Mouse (Mus musculus): ENCODE data around the gene Mt1. TPM values are rescaled to one million over a fixed set of nuclear protein-coding genes. Genes with fewer than 3 reads are reported as not detected.

Gene Mt1
- polyA plus RNA-seq, 1 experiment: 867 TPM

DNA sequence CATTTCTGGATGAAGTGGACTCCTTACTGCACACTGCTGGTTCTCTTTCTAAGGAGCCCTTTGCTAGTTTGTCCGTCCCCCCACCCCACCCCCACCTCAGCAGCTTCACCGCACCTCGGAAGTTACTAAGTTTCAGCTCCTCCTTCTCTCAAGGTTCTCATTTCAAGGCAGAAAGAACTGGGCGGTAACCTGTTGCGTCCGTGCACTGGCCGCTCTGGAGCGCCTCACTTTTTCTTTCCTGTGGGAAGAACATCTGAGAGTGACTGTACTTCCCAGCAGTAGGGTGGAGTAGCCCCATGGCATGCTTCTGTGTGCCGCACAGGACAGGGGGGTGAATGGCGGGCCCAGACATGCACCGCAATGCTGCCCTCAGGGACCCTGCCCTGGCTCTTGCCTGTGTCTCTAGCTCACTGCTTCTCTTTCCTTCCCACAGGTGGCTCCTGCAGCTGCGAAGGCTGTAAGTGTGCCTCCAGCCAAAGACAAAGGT, 5.5 kb downstream of the Mt1 start:
- Histone ChIP-seq H3K9me3 (replicated peaks; ENCODE audit: control insufficient read depth, insufficient read depth, low read length, poor library complexity, severe bottlenecking) (no peaks in the 10 kb centered on the region), H3K9ac (ENCODE audit: low read depth, poor library complexity, severe bottlenecking) (peak overlapping the region; percentile 26), H3K27ac (ENCODE audit: insufficient read depth, low read length) (peak overlapping the region; percentile 67), H3K27me3 (ENCODE audit: control insufficient read depth, insufficient read depth, low read length, poor library complexity, severe bottlenecking) (no peaks in the 10 kb centered on the region), H3K4me3 (ENCODE audit: low read depth, low read length) (peak overlapping the region; percentile 26), H3K4me1 (ENCODE audit: control insufficient read depth, insufficient read depth, low read length) (peaks cover 4% of the 10 kb centered on the region), H3K36me3 (ENCODE audit: control insufficient read depth, insufficient read depth, low read length, poor library complexity, severe bottlenecking) (peaks cover 3% of the 10 kb centered on the region; the same call in 1 of the 2 replicates)
- TF ChIP-seq CTCF (IDR thresholded peaks at IDR 0.05; ENCODE audit: low read depth, low read length) (no peak), EP300 (IDR thresholded peaks at IDR 0.05; ENCODE audit: insufficient read depth, low read depth, low read length) (peak; percentile 34; the same call in 1 of the 2 replicates), POLR2A (IDR thresholded peaks at IDR 0.05; ENCODE audit: insufficient read depth, low read length) (peak; percentile 19)

DNA sequence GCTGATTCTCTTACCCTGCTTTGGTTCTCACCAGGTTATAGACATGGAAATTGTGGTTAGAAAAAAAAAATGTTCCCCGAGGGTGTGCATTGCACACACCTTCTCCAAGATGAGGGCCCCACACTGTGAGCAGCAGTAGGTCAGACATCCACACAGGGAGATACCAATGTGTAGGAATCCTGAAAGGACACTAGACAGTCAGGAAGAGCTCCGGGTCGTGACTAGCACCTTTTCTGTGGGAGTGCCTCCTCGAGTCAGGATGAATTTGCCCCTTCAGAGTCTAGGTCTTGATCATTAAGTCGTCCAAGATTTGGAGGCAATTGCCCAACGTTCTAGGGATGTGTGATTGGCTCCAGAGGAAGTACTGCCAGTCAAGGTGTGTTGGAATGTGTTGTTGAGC, 6.9 kb downstream of the Mt1 start:
- no peaks in the 10 kb centered on the region for H3K36me3 ChIP-seq (ENCODE audit: control insufficient read depth, insufficient read depth, low read length, poor library complexity, severe bottlenecking)
- no peaks in the 10 kb centered on the region for H3K9me3 ChIP-seq (replicated peaks; ENCODE audit: control insufficient read depth, insufficient read depth, low read length, poor library complexity, severe bottlenecking)
- H3K4me3 ChIP-seq (ENCODE audit: low read depth, low read length): peak overlapping the region; percentile 28
- H3K27ac ChIP-seq (ENCODE audit: insufficient read depth, low read length): peak overlapping the region; percentile 93
- H3K9ac ChIP-seq (ENCODE audit: low read depth, poor library complexity, severe bottlenecking): peak overlapping the region; percentile 11; the same call in 1 of the 2 replicates
- no peak for TF ChIP-seq POLR2A (IDR thresholded peaks at IDR 0.05; ENCODE audit: insufficient read depth, low read length)
- TF ChIP-seq EP300 (IDR thresholded peaks at IDR 0.05; ENCODE audit: insufficient read depth, low read depth, low read length): no peak
- no peak for TF ChIP-seq CTCF (IDR thresholded peaks at IDR 0.05; ENCODE audit: low read depth, low read length)
- peaks cover 6% of the 10 kb centered on the region for H3K4me1 ChIP-seq (ENCODE audit: control insufficient read depth, insufficient read depth, low read length)
- H3K27me3 ChIP-seq (ENCODE audit: control insufficient read depth, insufficient read depth, low read length, poor library complexity, severe bottlenecking): no peaks in the 10 kb centered on the region

DNA sequence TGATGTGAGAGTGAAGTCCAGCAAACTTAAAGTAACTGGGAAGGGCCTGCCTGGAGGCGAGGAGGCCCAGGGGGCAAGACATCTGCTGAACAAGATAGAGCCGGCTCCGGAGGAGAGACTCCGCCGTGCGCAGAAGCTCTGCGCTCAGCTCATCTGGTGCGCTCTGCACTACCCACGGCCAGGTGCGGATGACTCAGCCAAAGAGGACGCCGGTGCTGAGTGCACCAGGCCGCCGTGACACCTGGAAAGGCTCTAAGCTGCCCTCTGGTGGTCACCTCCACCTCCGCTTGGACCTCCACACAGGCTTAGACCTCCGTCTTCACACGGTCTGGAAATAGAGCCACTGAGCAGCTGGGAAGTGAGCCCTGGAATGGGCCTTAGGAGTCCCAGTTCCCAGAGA, 7.7 kb downstream of the Mt1 start:
- Histone ChIP-seq H3K27me3 (ENCODE audit: control insufficient read depth, insufficient read depth, low read length, poor library complexity, severe bottlenecking) (no peaks in the 10 kb centered on the region), H3K4me1 (ENCODE audit: control insufficient read depth, insufficient read depth, low read length) (peaks cover 8% of the 10 kb centered on the region), H3K9ac (ENCODE audit: low read depth, poor library complexity, severe bottlenecking) (peak overlapping the region; percentile 52), H3K27ac (ENCODE audit: insufficient read depth, low read length) (peak overlapping the region; percentile 93), H3K9me3 (replicated peaks; ENCODE audit: control insufficient read depth, insufficient read depth, low read length, poor library complexity, severe bottlenecking) (no peaks in the 10 kb centered on the region), H3K36me3 (ENCODE audit: control insufficient read depth, insufficient read depth, low read length, poor library complexity, severe bottlenecking) (no peaks in the 10 kb centered on the region), H3K4me3 (ENCODE audit: low read depth, low read length) (peak overlapping the region; percentile 28)
- TF ChIP-seq EP300 (IDR thresholded peaks at IDR 0.05; ENCODE audit: insufficient read depth, low read depth, low read length) (peak; percentile 96), POLR2A (IDR thresholded peaks at IDR 0.05; ENCODE audit: insufficient read depth, low read length) (peak; percentile 29), CTCF (IDR thresholded peaks at IDR 0.05; ENCODE audit: low read depth, low read length) (peak; percentile 84)

DNA sequence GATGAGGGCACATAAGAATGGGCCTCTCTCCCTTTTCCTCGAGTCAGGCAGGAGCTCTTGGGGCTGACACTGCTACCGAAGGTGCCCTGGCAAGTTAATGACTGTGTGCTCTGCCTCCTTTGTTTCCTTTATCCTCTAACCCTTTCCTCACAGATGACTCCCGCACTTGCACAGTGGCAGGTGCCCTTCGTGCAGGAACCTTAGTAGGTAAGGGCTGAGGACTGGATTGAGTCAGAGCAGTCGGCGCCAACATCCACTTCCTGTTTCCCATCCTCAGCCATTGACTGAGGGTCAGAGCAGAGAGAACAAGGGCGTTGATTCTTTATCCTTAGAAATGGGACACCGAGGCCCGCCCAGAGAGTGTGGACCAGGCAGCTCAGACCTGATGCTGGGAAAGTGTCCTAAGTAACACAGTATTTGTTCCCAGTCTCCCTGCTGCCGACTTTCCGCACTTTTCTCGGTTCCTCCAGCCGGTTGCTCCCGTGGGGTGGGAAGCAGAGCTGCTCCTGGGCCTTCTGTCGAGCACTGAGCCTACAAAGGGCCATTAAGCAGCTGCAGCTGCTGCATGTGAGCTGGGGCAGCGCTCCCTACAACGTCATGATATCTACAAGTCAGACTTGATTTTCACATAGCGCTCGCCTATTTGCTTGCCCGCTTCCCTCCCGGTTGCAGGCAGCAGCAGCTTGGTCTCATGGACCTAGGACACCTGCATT, 8.6 kb downstream of the Mt1 start:
- H3K27ac ChIP-seq (ENCODE audit: insufficient read depth, low read length): peak overlapping the region; percentile 93
- H3K27me3 ChIP-seq (ENCODE audit: control insufficient read depth, insufficient read depth, low read length, poor library complexity, severe bottlenecking): no peaks in the 10 kb centered on the region

DNA sequence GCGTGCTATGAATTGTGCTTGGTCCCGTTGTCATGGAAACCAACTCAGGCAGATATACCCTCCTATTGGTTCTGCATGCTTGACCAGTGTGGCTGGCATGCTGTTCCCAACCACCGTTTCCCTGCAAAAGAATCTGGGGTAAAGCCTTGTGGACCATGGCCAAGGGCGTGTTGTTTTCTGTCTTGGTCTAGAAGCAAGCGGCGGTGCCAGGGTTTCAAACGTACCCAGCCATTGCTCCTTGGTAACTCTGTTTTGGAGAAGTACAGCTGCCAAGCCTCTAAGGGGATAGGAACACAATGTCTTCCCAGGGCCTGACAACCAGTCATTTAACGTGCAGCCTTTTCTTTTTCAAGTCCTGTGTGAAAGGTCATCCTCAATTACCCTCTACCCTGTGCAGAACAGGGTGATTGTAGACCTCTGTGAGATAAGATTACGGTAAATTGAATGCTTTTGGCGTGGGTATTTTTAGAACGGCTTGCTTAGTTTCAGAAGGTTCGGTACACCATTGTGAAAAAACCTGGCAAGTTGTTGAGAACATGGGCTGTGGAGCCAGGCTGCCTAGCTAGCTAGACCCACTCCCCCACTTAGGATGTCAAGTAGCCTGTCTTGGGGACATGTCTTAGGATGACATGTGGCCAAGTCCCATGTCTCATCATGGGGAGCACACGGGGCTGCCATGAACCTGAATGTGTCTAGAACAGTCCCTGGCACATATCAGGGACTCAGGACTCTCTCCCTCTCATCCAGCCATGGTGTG, 10.6 kb downstream of the Mt1 start:
- Histone ChIP-seq H3K9me3 (replicated peaks; ENCODE audit: control insufficient read depth, insufficient read depth, low read length, poor library complexity, severe bottlenecking) (no peaks in the 10 kb centered on the region), H3K4me3 (ENCODE audit: low read depth, low read length) (no peak overlapping the region), H3K27me3 (ENCODE audit: control insufficient read depth, insufficient read depth, low read length, poor library complexity, severe bottlenecking) (no peaks in the 10 kb centered on the region), H3K4me1 (ENCODE audit: control insufficient read depth, insufficient read depth, low read length) (peaks cover 8% of the 10 kb centered on the region), H3K36me3 (ENCODE audit: control insufficient read depth, insufficient read depth, low read length, poor library complexity, severe bottlenecking) (no peaks in the 10 kb centered on the region), H3K9ac (ENCODE audit: low read depth, poor library complexity, severe bottlenecking) (peak overlapping the region; percentile 8; the same call in 1 of the 2 replicates), H3K27ac (ENCODE audit: insufficient read depth, low read length) (peak overlapping the region; percentile 12)
- TF ChIP-seq POLR2A (IDR thresholded peaks at IDR 0.05; ENCODE audit: insufficient read depth, low read length) (no peak), CTCF (IDR thresholded peaks at IDR 0.05; ENCODE audit: low read depth, low read length) (no peak), EP300 (IDR thresholded peaks at IDR 0.05; ENCODE audit: insufficient read depth, low read depth, low read length) (no peak)

More for the DNA sequence above, 8.6 kb downstream of the Mt1 start:
- Histone ChIP-seq H3K9ac (ENCODE audit: low read depth, poor library complexity, severe bottlenecking) (peak overlapping the region; percentile 52), H3K4me1 (ENCODE audit: control insufficient read depth, insufficient read depth, low read length) (peaks cover 8% of the 10 kb centered on the region), H3K9me3 (replicated peaks; ENCODE audit: control insufficient read depth, insufficient read depth, low read length, poor library complexity, severe bottlenecking) (no peaks in the 10 kb centered on the region), H3K4me3 (ENCODE audit: low read depth, low read length) (peak overlapping the region; percentile 23), H3K36me3 (ENCODE audit: control insufficient read depth, insufficient read depth, low read length, poor library complexity, severe bottlenecking) (no peaks in the 10 kb centered on the region)
- TF ChIP-seq POLR2A (IDR thresholded peaks at IDR 0.05; ENCODE audit: insufficient read depth, low read length) (no peak), EP300 (IDR thresholded peaks at IDR 0.05; ENCODE audit: insufficient read depth, low read depth, low read length) (peak; percentile 26; the same call in 1 of the 2 replicates), CTCF (IDR thresholded peaks at IDR 0.05; ENCODE audit: low read depth, low read length) (no peak)

All from ES-Bruce4 (cell line).